Mouse (Mus musculus) G1E (cell line): ENCODE measurements around the gene D6Ertd527e.

Experiments used
- CTCF ChIP-seq: IDR thresholded peaks from 2 replicates; pipeline ENCODE4 v1.5.1; 2012; ENCODE audit warnings: low read depth, low read length, inconsistent platforms, mixed read lengths
- GATA1 ChIP-seq: IDR thresholded peaks from 2 replicates; pipeline ENCODE4 v1.6.1; 2012; ENCODE audit warnings: borderline replicate concordance, low read length, inconsistent platforms, mixed read lengths
- POLR2AphosphoS5 ChIP-seq: IDR thresholded peaks from 2 replicates; pipeline ENCODE4 v1.6.1; 2012; ENCODE audit warnings: low read depth, low read length, inconsistent platforms; ENCODE audit not compliant: insufficient replicate concordance

- TF ChIP-seq CTCF (no peak), GATA1 (no peak), POLR2AphosphoS5 (no peak)
Measured at GRCm38 (mm10) chr6:87112125-87112524, 7.6 kb downstream of the D6Ertd527e start.
